Mouse (Mus musculus) neural tube, embryonic 10.5 days (tissue): ENCODE results near the gene Cnpy1.

Experiments used
- DNase-seq: peaks from one replicate; pipeline ENCODE4 v3.0.0-alpha.2; 2017; ENCODE audit warnings: low spot score; ENCODE audit errors: extremely low spot score

The Cnpy1 gene

DNA sequence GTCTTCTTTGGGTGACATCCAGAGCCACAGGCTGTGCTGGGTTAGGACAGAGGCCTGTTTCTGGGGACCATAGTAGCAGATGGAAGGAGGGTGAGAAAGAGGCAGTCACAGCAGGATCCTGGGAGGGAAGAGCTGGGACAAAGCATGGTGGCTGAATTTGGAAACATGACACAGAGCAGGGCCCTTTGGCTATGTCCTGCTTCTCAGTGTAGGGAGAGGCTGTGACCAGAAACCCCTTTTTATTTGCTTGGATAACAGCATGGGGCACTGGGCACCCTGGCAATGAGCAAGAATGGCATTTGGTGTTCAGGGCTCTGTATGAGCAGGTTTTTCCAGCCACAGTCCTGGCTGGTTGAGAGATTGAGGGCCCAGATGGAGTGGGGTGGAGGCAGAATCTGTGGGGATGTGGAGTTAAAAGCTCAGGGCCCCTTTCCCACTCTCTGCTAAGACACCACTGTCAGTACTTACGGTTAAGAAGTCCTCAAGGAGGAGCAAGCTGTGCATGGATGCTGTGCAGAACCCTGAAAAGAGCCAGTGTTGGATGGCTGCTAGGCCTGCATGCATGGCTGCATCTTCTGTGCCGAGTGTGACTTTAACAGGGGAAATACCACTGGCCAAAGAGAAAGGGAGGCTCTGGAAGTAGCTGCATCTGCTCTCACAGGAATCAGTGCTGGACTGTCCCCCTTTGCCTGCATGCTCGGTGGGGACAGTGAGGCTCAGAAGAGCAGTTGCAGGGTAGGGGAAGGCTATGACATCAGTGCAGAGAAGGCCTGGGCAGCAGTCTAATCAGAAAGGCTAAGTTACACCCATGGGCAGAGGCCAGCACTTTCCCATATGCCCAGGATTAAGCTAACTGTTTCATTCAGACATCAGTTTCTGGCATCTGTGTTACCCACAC lies 54.2 kb downstream of the Cnpy1 start:
- no peak for DNase-seq

GRCm38 (mm10) chr5:28179237-28179790 lies 66.3 kb downstream of the Cnpy1 start:
- DNase-seq = no peak

- no peak for DNase-seq
Observed at GRCm38 (mm10) chr5:28178322-28178721, 67.3 kb downstream of the Cnpy1 start.

DNA sequence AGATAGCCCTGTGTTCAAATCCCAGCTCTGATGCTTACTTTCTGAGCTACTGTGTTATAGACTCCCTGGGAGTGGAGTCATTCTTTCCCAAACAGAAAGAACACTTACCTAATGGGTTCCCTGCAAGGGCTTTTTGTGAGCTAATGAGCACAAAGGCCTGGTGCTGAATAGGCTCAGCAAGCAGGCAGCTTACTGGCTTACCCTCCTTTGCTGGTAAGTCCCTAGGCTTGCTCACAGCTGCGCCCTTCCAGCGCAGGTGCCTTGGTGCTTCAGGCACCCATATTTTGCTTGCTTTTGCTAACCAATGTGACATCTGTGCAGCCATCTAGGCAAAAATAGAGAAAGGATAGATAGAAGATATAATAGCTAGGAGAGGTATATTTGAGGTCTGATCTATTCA lies 69.0 kb downstream of the Cnpy1 start:
- no peak for DNase-seq

DNA sequence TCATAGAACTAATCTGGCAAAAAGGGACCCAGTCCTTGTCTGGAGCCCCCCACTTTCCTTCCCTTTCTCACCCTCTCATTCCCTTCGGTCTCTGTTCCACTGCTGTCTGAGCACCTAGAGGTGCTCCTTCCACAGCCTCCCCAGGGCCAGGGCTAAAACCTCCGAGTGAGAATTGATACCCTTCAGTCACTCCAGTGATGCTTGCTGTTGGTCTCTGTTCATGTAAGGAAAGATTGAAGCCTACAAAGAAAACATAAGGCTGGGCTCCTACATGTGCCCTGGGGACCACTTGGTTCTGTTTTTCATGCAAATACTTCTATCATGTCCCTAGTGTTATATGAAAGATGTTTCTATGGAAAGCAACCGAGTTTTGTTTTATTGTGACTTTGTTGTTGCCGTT lies 69.6 kb downstream of the Cnpy1 start:
- peak; percentile 25 for DNase-seq

- no peak for DNase-seq
Observed at GRCm38 (mm10) chr5:28175570-28175919, 70.1 kb downstream of the Cnpy1 start.

DNA sequence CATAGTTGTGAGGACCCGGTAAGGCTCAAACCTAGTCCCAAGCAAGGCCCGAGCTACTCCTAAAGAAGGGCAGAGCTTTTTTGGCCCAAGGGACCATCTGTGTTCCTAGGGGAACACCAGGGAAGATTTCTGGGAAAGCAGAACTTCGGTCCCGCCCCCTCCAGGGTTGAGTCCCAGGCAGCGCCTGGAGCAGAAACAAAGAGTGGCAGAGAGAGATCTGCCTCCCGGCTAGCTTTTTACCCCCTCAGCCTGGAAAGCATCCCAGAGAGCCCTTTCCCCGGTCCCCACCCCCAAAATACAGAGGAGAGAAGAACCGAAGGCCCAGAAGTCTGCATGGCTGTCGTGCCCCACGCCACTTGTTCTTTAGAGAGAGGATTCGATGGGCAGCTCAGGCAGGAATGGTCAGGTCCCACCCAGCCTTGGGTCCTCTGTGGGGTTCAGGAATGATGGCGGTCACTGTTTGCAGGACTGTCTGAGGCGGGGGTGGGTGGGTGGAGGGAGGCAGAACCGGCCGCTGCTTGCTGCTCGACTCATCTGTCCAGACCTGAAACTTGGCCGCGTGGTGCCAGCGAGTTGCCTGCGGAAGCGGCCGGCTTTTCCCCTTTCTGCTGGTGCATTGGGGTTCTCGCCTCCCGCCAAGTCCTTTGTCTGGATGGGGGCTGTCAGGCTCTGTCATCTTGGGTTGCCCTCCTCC lies 70.6 kb downstream of the Cnpy1 start:
- DNase-seq = peak; percentile 64

DNA sequence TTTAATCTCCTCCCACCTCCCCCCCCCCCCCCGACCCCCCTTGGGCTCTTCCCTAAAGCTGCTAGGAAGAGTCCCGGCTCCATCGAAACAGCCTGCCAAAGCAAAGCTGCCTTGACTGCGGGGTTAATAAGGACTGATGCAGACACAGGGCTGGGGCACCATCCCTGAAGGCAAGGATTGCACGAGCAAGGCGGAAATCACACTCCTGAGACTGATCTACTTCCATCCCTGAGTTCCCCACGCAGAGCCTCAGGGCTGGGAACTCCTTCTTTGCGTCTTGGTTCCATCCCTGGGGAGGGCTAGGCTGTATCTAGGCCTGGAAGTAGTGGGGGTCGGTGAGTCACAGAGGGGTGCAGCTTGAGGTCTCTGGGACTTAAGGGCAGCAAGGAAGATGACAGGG lies 71.5 kb downstream of the Cnpy1 start:
- peak; percentile 32 for DNase-seq

DNA sequence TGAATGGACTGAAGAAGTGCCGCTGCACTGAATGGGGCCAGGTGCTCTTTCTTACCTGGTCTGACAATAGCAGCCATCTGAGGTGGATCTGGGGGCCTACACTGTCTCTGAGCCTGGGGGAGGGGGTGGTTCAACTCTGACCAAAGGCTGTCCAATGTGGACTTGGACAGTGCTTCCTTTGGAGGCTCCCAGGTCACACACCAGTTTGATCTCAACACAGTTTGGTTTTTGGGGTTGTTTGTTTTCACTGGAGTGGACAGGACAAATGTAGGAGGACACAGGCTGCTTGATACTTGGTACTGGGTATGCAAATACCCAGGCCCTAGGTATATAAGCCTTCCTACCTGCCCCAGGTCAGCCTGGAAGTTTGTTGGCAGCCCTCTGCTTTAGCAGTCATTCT lies 71.9 kb downstream of the Cnpy1 start:
- DNase-seq = peak; percentile 17

GRCm38 (mm10) chr5:28172921-28173670 lies 72.5 kb downstream of the Cnpy1 start:
- DNase-seq = peak; percentile 36

- DNase-seq = peak; percentile 44
Observed at GRCm38 (mm10) chr5:28172261-28172920, 73.2 kb downstream of the Cnpy1 start.

DNA sequence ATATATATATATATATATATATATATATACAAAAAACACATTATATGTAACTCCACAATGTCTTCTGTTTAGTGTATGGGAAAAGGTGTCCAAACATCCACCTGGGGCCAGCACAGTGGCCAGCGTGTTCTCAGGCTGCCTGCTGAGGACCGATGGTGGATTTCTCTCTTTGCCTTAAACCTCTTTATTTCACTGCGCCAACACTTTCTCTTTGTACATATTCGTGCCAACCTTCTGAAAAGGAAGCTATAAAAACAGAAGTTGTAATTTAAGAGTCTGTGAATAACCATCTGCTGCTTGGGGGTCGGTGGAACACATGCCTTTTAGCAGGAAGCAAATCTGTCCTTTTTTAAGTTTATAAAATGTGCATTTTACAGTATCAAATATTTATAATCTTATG lies 73.9 kb downstream of the Cnpy1 start:
- DNase-seq = no peak

- peak; percentile 73 for DNase-seq
Observed at GRCm38 (mm10) chr5:28170892-28171291, 74.7 kb downstream of the Cnpy1 start.

DNA sequence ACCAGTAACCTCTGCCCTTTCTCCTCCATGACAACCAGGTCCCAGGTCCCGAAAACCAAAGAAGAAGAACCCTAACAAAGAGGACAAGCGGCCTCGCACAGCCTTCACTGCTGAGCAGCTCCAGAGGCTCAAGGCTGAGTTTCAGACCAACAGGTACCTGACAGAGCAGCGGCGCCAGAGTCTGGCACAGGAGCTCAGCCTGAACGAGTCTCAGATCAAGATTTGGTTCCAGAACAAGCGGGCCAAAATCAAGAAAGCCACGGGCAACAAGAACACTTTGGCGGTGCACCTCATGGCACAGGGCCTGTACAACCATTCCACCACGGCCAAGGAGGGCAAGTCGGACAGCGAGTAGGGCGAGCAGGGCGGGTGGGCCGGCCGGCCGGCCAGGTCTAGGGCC lies 75.5 kb downstream of the Cnpy1 start:
- peak; percentile 68 for DNase-seq

DNA sequence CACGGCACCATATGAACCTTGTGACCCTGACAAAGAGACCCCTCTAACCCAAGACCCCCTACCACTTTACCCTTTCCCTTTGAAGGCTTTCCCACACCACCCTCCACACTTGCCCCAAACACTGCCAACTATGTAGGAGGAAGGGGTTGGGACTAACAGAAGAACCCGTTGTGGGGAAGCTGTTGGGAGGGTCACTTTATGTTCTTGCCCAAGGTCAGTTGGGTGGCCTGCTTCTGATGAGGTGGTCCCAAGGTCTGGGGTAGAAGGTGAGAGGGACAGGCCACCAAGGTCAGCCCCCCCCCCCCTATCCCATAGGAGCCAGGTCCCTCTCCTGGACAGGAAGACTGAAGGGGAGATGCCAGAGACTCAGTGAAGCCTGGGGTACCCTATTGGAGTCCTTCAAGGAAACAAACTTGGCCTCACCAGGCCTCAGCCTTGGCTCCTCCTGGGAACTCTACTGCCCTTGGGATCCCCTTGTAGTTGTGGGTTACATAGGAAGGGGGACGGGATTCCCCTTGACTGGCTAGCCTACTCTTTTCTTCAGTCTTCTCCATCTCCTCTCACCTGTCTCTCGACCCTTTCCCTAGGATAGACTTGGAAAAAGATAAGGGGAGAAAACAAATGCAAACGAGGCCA lies 76.3 kb downstream of the Cnpy1 start:
- peak; percentile 58 for DNase-seq

DNA sequence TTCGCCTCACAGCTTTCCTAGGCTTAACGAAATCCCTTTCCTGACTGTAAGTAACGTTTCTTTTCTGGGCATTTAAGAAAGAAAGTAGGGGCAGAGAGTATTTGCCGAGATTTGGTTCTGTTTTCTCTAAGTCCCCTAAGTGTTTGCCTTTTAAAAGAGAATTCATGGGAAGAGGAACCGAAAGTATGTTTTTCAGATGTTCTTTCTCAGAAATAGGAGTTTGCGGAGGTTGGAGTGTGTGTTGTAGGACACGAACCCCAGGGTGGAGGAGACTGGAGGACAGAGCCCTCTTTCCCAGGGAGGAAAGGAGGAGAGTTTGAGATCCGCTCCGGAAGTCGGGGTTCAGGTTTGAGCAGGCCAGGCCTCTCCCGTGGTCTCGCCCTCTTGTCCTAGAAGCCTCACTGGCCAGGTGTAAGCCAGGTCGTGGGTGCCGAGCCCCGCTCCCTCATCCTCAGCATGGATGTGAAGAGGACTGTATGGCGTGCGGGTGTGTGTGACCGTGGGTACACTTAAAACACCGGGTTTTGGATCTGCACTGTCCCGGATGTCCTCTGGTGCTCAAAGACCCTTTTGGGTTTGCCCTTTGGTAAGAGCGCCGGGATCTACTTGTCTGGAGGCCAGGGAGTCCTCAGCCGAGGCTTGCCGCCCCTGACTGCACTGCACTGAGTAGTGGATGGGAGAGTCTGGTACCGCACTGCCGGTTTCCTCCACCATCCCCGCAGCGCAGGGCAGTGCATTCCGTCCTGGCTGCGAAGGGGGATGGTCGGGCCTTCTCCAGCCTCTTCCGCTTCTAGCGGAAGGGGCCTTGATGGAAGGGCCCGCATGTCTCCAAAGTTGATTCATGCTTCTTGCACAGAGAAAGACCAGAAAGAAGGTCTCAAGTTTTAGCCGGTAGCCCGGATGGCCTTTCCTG lies 77.1 kb downstream of the Cnpy1 start:
- DNase-seq = peak; percentile 67

DNA sequence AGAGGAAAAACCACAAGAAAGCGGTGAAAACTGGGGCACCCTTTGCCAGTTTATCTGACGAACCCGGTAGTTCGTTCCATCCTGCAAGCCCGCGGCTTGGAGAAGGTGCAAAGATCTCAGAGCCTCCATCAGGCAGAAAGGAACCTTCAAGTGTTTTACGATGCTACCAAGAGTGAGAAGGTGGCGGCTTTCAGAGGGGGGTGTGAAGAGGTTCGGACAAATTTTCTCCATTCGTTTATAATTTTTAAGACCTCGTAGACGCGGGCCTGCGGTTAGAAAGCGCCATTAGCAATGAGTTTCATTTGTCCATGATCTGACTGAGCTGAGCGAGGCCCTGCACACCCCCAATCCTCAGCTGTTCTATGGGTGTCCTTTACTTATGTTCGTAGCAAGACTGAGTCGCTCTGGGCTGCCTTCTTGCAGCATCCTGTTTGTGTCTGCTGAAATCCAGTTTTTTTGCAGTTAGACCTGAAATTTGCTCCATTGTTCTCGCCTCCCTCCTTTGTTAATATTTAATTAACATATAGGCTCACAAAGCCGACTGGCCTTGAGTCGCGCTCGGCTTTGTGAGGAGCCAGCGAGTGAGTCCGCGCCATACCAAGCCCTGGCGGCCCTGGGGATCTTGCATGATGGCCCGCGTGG lies 77.9 kb downstream of the Cnpy1 start:
- DNase-seq = peak; percentile 64

GRCm38 (mm10) chr5:28166256-28167231 lies 79.1 kb downstream of the Cnpy1 start:
- peak; percentile 77 for DNase-seq
